Mouse (Mus musculus): ENCODE data around the gene Arhgap42.

DNA sequence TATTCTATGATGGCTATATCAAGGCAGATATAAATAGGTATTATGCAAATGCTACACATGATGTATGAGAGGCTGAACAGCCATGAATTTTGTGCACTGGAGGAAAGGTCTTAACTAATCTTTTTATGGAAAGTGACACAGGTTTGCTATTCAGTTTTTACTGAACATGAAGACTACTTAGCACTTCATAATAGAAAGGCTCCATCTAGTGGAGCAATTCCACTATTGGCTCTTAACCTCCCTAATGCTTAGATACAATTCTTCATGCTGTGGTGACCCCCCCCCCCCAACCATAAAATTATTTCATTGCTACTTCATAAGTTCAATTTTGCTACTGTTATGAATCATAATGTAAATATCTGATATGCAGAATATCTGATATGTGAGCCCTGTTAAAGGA, 237.7 kb downstream of the Arhgap42 start:
- TF ChIP-seq CTCF (IDR thresholded peaks at IDR 0.05; ENCODE audit: low read depth) (peak; percentile 34), EP300 (IDR thresholded peaks at IDR 0.05; ENCODE audit: low read depth) (no peak)

Measured in liver, postnatal 0 days (tissue).